In genomic region chr8:99621626-99622025, GRCm38 (mm10) we compare ENCODE assay signal across 35 mouse cellular contexts.
"Had no signal": no experiment of that assay in that cellular context is flagged by ENCODE, and none has a peak within 500 bp of the region (broad histone marks: within the 10 kb centered on the region; RNA-seq: fewer than 3 reads in every experiment).

No protein-coding gene starts in this region.

- H3K9ac ChIP-seq: heart, embryonic 12.5 days; heart, embryonic 13.5 days; heart, embryonic 15.5 days; hindbrain, embryonic 12.5 days; hindbrain, embryonic 13.5 days; hindbrain, embryonic 14.5 days; hindbrain, embryonic 15.5 days; intestine, embryonic 15.5 days; kidney, embryonic 15.5 days had no signal

- H3K4me1 ChIP-seq: heart, embryonic 10.5 days; heart, embryonic 12.5 days; heart, embryonic 13.5 days; heart, embryonic 15.5 days; hindbrain, embryonic 10.5 days; hindbrain, embryonic 12.5 days; hindbrain, embryonic 13.5 days; hindbrain, embryonic 15.5 days; intestine, embryonic 15.5 days; kidney, embryonic 15.5 days had no signal

- H3K27ac ChIP-seq: heart, adult 2 months; heart, embryonic 10.5 days; heart, embryonic 13.5 days; heart, embryonic 15.5 days; hindbrain, embryonic 10.5 days; hindbrain, embryonic 12.5 days; hindbrain, embryonic 13.5 days; hindbrain, embryonic 14.5 days; hindbrain, embryonic 15.5 days; hindbrain, postnatal 0 days; intestine, embryonic 15.5 days; kidney, embryonic 15.5 days; kidney, postnatal 0 days; layer of hippocampus, adult 2 months had no signal

- H3K9me3 ChIP-seq: heart, embryonic 10.5 days; heart, embryonic 12.5 days; heart, embryonic 13.5 days; heart, embryonic 15.5 days; hindbrain, embryonic 10.5 days; hindbrain, embryonic 12.5 days; hindbrain, embryonic 13.5 days; hindbrain, embryonic 15.5 days; intestine, embryonic 15.5 days; kidney, embryonic 15.5 days had no signal

- DNase-seq: heart, adult 2 months; heart, postnatal 10 days; heart, postnatal 14 days; heart, postnatal 36 days; heart, postnatal 4 days; kidney, adult 11 months; kidney, adult 18-20 months; kidney, adult 2 months; kidney, adult 8-10 months; kidney, adult 9 months; kidney, postnatal 10 days; kidney, postnatal 14 days; kidney, postnatal 25 days; kidney, postnatal 36 days; kidney, postnatal 4 days; layer of hippocampus, adult 9-11 months had no signal

- H3K27me3 ChIP-seq: heart, embryonic 12.5 days; heart, embryonic 13.5 days; heart, embryonic 15.5 days; hindbrain, embryonic 12.5 days; hindbrain, embryonic 13.5 days; hindbrain, embryonic 15.5 days; intestine, embryonic 15.5 days; kidney, embryonic 15.5 days had no signal

- H3K4me2 ChIP-seq: heart, embryonic 11.5 days; heart, embryonic 12.5 days; heart, embryonic 13.5 days; heart, embryonic 15.5 days; hindbrain, embryonic 12.5 days; hindbrain, embryonic 13.5 days; hindbrain, embryonic 14.5 days; hindbrain, embryonic 15.5 days; intestine, embryonic 15.5 days; kidney, embryonic 15.5 days had no signal

- ATAC-seq: hindbrain, embryonic 16.5 days; hindbrain, postnatal 0 days; inflammation-experienced regulatory T-cells, adult 6 months; intestine, embryonic 15.5 days; intestine, embryonic 16.5 days; intestine, postnatal 0 days had no signal

- H3K36me3 ChIP-seq: heart, embryonic 10.5 days; heart, embryonic 12.5 days; heart, embryonic 13.5 days; heart, embryonic 15.5 days; hindbrain, embryonic 10.5 days; hindbrain, embryonic 12.5 days; hindbrain, embryonic 13.5 days; hindbrain, embryonic 15.5 days; intestine, embryonic 15.5 days; kidney, embryonic 15.5 days had no signal

- H3K4me3 ChIP-seq: heart, adult 2 months; heart, embryonic 10.5 days; heart, embryonic 12.5 days; heart, embryonic 13.5 days; heart, embryonic 15.5 days; hindbrain, embryonic 10.5 days; hindbrain, embryonic 12.5 days; hindbrain, embryonic 13.5 days; hindbrain, embryonic 15.5 days; intestine, embryonic 15.5 days; kidney, embryonic 15.5 days; layer of hippocampus, adult 2 months had no signal
